Mouse (Mus musculus) splenic B cell, adult 2 months (primary cell): ENCODE results near the gene Espn.

Experiments used
- DNase-seq: peaks from one replicate; pipeline ENCODE4 v3.0.0-alpha.2; 2011; ENCODE audit warnings: low read depth, low spot score
- H3K27me3 ChIP-seq: 2 replicates; pipeline ENCODE4 v1.6.1; 2012; ENCODE audit warnings: mild to moderate bottlenecking, low read length, moderate library complexity, mixed read lengths; ENCODE audit not compliant: control insufficient read depth, poor library complexity, insufficient read depth, severe bottlenecking
- H3K36me3 ChIP-seq: 2 replicates; pipeline ENCODE4 v1.6.1; 2012; ENCODE audit warnings: mild to moderate bottlenecking, low read length, moderate library complexity, mixed read lengths; ENCODE audit not compliant: control insufficient read depth, poor library complexity, insufficient read depth, severe bottlenecking

The Espn gene

DNA sequence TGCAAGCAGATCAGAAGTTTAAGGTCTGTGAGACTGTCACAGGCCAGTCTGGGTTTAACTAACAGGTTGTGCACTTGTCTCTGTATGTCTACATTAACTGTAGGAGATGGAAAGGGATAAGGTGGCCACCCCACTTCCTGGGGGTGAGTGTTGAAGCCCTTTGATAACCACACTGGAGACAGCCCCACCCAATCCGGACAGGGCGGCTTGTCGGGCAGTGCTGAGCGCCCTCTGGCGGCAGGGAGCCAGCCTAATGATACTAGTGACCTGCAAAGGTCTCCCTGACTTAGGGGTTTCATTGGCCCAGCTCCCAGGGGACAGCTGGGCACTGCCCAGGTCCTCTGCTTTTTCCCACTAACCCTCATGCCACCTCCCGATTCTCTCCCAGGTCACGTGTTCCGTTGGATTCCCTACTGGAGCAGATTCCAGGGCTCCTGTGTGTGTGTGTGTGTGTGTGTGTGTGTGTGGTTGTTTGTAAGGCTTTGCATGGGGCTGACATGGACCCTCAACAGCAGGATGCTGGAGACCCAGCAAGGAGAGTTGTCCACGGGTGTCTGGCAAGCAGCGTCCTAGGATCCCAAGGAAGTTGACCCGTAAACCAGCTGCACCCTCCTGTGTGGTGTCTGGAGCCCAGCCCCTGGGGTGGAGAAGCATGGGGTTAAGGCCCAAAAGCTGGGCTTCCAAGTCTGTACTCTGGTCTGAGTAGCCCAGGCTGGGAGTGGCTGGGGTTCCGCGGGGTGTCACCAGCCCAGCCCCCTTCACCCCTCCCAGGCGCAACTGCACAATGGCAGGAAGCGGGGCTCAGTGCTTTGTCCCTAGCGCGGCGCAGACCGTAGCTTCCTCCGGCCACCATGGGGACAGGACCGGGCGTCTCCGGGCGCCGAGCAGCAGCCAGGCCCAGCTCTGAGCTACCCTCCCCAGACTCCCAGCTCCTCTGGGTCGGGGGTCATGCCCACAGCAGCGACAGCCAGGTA is 55.9 kb downstream of the Espn start:
- Histone ChIP-seq H3K36me3 (no peaks in the 10 kb centered on the region), H3K27me3 (no peaks in the 10 kb centered on the region)
- peak; percentile 84 for DNase-seq

DNA sequence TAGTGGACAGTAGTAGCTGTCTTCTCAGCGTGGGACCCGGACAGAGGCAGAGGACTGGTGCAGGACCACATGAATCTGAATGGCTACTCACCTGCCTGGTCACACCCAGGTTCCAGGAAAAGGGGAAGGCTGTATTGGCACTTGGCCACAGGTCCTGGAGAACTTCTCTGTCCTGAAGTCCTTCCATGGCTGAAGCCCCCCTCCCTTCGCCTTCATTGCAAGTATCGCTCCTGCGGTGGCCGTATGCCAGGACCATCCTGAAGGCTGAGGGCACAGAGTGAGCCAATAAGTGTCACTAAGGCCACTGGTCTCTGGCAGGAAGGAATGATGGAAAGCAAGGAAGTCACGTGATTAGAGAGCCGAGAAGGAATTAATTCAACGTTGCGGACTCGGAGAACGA is 57.9 kb downstream of the Espn start:
- no peak for DNase-seq
- H3K27me3 ChIP-seq, result no peaks in the 10 kb centered on the region
- H3K36me3 ChIP-seq, result no peaks in the 10 kb centered on the region

DNA sequence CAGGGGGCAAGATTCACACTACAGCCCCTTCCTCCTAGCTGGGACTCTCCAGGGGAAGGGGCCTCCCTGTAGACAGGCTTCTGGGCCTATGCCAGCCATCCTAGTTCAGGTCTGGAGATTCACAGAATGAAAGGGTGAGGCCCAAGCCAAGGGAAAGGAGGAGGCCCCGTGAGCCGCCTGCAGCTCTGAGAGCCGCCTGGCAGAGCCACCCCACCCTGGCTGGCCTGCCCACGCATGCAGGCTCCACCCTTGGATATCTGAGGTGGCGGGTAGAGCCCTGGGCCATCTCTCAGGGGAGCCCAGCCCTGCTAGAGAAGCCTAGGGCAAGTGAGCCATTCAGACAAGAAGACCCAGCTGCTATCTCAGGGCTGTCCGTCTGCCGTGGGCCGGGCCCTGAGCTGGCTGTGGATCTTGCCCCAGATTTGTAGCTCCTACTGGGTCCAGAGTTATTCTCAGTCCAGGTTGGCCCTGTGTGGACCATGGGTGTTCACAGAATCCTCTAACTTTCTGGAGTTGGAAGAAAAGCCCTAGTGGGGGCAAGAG is 59.3 kb downstream of the Espn start:
- no peaks in the 10 kb centered on the region; the same call in 1 of the 2 replicates for H3K27me3 ChIP-seq
- H3K36me3 ChIP-seq, result no peaks in the 10 kb centered on the region
- no peak for DNase-seq

DNA sequence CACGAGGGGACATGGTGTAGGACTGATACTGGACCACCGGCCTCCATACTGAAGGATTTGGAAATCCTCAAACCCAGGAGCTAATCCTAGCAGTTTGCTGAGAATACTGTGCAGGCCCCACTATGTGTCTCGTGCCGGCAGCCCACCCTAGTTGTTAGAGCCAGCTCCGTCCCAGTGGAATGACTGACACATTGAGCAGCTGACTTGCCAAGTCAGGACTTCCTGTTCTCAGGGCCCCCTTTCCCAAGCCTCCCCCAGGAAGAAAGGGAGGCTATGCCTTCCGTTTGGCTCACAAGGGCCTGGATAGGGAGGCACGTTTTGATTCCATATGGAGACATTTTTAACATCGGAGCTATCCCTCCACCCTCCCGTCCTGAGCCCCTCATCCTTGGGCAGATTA is 62.0 kb downstream of the Espn start:
- Histone ChIP-seq H3K27me3 (no peaks in the 10 kb centered on the region; the same call in 1 of the 2 replicates), H3K36me3 (no peaks in the 10 kb centered on the region)
- DNase-seq, result no peak

DNA sequence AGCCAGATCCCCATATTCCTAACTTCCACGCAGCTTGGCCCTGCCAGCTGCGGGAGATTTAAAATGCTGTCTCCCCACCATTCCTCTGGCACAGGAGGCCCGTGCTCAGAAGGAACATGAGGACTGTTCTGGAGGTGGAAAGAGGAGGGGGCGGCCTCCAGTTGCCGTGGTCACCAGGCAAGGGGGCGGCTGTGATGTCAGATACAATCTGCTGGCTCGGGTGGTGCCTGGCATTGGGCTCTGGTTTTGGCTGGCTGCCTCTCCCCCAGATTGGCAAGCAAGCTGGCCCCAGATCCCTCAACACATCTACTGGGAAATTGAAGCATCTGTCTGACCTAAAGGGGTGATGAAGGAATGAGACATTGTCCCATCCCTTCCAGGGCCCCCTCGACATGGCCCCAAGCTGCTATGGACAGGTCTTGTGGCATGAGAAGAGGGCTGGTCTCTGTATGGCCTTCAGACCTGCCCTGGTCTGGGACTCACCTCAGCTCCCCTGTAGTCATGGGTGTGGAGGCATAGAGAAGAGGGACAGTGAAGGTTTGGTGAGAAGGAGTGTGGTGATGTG is 63.5 kb downstream of the Espn start:
- no peak for DNase-seq
- no peaks in the 10 kb centered on the region for H3K36me3 ChIP-seq
- no peaks in the 10 kb centered on the region; the same call in 1 of the 2 replicates for H3K27me3 ChIP-seq

DNA sequence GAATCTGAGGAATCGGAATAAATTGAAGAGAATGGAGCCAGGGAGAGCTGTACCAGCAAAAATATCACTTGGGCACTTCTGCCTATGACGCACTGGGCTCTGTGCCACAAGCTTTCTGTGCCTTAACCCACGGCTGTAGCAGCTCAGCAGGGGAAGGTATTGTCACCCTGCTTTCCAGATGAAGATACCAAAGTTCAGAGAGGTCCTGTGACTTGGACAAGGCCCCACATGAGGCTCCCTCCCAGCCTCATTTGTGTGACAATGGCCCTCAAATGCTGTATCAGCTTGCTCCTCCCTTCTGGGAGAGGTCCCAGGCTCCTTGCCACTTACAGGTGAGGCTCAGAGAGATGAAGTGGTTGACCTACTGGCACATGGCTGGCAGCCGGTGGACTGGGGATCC is 64.0 kb downstream of the Espn start:
- Histone ChIP-seq H3K36me3 (no peaks in the 10 kb centered on the region), H3K27me3 (no peaks in the 10 kb centered on the region; the same call in 1 of the 2 replicates)
- no peak for DNase-seq

DNA sequence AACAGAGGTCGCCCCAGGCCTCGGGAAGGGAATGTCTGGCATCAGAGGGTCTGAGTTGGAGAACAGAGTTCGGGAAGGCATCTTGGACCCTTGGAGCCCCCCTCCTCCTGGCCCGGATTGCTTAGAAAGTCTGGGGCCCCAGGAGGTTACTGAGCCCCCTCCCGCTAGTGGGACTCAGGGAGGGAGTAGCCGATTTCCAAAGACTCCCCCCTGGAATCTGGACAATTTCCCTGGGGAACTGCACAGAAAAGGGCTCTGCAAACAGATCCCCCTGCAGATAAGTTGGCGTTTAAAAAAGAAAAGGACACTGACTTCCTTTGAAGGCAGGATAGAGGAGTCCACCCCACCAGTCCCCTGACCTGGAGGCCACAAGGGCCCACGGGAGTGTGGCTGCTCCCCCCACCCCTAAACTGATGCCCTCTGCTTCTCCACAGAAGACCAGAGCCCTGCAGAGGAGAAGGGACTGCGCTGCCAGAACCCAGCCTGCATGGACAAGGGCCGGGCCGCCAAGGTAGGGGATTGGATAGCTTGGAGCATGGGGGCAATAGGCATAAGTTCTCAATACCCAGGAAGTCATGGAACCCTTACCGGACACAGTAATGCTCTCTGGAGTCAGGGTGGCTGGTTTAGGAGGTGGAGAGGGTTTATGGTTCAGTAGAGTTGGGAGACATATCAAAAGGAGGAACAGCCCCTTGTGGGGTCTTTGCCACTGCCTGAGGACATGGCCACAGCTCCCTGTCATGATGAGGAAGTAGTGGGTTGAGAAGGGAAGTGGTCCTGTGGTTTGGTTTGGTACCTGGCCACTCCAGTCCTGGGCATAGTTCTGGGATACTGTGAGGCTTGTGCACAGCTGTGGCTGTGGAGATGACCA is 64.7 kb downstream of the Espn start:
- peak; percentile 24 for DNase-seq
- Histone ChIP-seq H3K27me3 (no peaks in the 10 kb centered on the region; the same call in 1 of the 2 replicates), H3K36me3 (no peaks in the 10 kb centered on the region)

DNA sequence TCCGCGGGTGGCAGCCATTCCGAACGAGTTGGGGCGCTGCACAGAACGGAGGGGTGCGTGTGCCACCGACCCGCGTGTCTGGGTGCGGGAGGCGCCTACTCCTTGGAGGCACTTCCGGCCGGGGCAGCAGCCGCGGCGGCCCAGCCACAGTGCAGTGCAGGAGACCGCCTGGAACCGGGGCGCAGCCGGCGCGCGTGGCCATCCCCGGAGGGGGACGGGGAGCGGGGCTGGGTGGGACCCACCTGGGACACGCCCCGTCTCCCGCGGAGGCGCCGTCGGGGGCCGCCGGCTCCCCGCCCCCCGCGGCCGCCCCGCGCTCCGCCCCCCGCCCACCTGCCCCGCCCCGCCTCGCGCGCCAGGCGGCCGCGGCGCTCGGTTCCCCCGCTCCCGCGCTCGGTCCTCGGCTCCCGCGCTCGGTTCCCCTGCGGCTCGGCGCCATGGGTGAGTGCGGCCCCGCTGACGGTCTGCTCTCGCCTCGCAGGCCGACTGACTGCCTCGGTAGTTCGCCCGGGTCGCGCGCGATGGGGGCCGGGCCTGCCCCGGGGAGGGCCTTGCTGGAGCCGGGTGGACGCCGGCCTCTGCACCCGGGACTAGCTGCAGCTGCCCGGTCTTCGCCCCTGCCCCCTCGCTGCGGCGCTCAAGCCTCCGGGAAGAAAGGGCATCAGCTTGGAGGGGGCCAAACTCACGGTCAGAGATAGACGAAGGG is 65.5 kb downstream of the Espn start:
- peak; percentile 37 for DNase-seq
- H3K36me3 ChIP-seq, result no peaks in the 10 kb centered on the region

DNA sequence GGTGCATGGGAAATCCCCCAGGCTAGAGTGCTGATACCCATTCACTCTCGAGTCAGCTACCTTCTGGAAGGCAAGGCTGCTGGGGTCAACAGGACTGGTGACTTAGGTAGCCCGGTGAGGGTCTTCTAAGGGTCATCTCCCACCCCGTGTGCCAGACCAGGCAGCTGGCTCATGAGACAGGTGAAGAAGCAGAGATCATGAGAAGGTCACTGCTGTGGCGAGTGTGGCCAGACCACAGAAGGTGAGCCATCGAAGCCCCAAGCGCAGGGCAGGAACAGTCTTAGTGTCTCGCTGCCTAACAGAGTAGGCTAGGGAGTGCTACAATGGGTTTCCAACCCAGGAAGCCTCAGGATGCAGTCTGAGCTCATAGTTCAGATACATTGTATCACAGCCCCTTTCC is 67.6 kb downstream of the Espn start:
- no peak for DNase-seq
- H3K27me3 ChIP-seq, result no peaks in the 10 kb centered on the region; the same call in 1 of the 2 replicates
- H3K36me3 ChIP-seq, result no peaks in the 10 kb centered on the region

More for the DNA sequence above, 65.5 kb downstream of the Espn start:
- no peaks in the 10 kb centered on the region; the same call in 1 of the 2 replicates for H3K27me3 ChIP-seq

DNA sequence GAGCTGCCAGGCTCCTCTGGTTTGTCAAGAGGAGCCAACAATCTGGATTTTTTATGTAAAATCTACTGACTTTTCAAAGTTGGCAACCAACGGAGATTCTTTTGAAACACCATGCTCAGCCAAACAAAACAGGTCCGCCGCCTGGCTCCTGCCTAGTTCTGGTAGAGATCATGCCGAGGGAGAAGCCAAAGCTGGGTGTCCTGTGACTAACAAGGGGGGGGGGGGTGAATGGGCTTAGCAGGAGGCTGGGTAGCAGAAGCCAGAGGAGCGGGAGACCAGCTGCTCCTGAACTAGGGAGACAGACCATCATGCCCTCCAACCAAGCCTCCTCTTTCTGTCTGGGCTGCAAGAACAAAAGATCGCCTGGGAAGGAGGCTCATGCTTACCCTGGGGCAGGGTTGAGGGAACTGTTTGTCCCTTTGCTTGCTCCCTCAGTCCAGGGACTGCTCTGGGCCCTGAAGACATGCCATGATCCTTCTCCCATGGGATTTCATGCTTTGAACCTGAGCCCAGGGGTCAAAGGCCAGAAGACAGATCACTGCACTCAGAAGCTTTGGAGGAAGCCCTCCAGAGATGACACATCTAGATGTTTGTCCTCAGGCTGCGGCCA is 68.5 kb downstream of the Espn start:
- no peaks in the 10 kb centered on the region; the same call in 1 of the 2 replicates for H3K27me3 ChIP-seq
- H3K36me3 ChIP-seq, result no peaks in the 10 kb centered on the region
- no peak for DNase-seq

DNA sequence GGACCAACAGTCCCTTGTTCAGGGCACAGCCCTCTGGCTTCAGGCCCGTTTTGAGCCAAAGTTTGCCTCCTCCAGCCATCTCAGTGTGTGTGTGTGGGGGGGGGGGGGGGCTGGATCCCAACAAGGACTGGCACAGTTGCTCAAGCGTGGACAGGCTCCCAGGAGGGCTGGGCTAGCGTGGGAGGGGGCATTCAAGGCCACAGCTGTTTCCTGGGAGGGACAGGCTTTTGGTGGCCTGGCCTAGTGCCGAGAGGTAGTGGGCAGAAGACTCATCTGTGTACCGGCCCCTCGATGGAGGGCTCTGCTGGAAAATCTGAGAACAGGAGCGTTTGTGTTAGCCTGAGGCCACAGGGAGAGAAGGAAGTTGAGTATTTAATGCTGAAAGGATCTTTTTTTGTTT is 72.2 kb downstream of the Espn start:
- H3K27me3 ChIP-seq, result no peaks in the 10 kb centered on the region
- DNase-seq, result no peak
- no peaks in the 10 kb centered on the region for H3K36me3 ChIP-seq

DNA sequence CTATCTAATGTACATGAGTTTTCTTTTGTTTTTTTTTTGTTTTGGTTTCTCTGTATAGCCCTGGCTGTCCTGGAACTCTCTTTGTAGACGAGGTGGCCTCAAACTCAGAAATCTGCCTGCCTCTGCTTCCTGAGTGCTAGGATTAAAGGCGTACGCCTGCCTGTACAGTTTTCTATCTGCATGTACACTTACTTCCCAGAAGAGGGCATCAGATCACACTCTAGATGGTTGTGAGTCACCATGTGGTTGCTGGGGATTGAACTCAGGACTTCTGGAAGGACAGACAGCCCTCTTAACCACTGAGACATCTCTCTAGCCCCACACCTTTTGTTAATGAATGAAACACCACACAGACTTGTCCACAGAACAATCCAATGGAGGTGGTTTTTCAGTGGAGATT is 72.9 kb downstream of the Espn start:
- no peaks in the 10 kb centered on the region for H3K36me3 ChIP-seq
- DNase-seq, result no peak
- no peaks in the 10 kb centered on the region for H3K27me3 ChIP-seq

DNA sequence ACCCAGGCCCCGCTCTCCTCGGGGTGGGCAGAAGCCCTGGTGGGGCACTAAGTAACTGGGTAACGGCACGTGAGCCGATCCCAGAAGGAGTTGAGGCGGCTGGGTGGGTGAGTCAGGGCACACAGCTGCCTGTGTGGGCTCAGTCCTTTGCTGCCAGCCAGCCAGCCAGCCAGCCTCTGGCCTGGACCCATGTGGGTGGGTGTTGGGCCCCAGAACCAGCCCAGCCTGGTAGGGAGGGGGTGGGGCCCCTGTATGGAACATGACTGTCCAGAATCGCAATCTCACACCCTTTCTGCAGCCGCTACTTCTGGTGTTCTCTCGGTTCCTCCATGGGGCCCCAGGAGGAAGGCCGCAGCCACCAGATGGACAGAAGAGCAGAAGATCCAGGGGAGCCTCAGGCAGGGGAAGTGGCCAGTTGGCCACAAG is 74.1 kb downstream of the Espn start:
- DNase-seq, result no peak
- Histone ChIP-seq H3K36me3 (no peaks in the 10 kb centered on the region), H3K27me3 (no peaks in the 10 kb centered on the region)
